Mouse (Mus musculus): ENCODE measurements around the gene S100a9.

DNA sequence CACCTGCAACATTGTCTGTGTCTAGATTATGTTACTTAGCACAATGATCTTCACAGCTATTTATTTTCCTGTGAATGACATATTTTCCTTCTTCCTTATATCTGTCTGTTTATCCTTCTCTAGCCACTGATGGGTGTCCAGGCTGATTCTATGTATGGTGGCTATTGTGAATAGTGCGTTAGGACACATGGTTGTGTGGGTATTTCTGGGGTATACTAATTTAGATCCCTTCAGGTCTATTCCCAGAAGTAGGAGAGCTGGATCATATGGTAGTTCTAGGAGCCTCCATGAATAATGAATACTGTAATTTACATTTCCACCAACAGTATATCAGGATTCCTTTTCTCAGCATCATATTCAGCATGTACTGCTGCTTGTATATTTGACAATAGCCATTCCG lies 45.7 kb downstream of the S100a9 start:
- no peak for TF ChIP-seq CTCF (IDR thresholded peaks at IDR 0.05; ENCODE audit: low read depth)
- TF ChIP-seq EP300 (IDR thresholded peaks at IDR 0.05; ENCODE audit: low read depth) = no peak

All from liver, embryonic 14.5 days (tissue).